Mouse (Mus musculus): Measurements from ENCODE around the gene Eya2. TPM values are rescaled to one million over a fixed set of nuclear protein-coding genes. Genes with fewer than 3 reads are reported as not detected.

Gene Eya2
- polyA plus RNA-seq, 1 experiment, result 1.4 TPM

DNA sequence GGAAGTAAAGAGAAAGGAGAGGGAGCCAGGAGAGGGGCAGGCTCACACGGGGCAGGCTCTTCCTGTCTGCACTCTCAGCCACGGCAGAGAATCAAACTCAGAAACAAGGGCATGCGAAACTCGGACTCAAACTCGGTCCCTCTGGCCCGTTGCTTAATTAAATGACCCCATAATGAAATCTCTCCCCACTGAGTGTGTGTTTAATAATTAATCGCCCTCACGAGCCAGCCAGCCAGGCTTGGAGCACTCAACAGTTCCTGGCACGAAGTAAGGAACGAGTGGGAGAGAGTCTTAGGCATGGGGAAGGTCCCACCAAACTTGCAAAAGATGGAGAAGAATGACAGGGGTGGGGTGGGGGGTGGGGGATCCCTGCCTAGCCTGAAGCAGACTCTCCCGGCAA is 35.9 kb upstream of the Eya2 start:
- Histone ChIP-seq H3K27ac (ENCODE audit: control insufficient read depth, insufficient read depth, low read depth, low read length) (no peak overlapping the region), H3K36me3 (ENCODE audit: control insufficient read depth, insufficient read depth, low read length) (no peaks in the 10 kb centered on the region), H3K27me3 (ENCODE audit: control insufficient read depth, insufficient read depth, low read length) (no peaks in the 10 kb centered on the region), H3K4me1 (ENCODE audit: control insufficient read depth, insufficient read depth, low read length) (peaks cover 6% of the 10 kb centered on the region), H3K4me3 (ENCODE audit: control insufficient read depth, low read depth, low read length) (no peak overlapping the region)
- no peak for TF ChIP-seq POLR2A (IDR thresholded peaks at IDR 0.05; ENCODE audit: control insufficient read depth, low read depth, low read length)
- no peak for TF ChIP-seq CTCF (IDR thresholded peaks at IDR 0.05; ENCODE audit: control insufficient read depth, insufficient read depth, insufficient replicate concordance, low read depth, low read length)

GRCm38 (mm10) chr2:165559506-165560235 is 35.2 kb upstream of the Eya2 start:
- Histone ChIP-seq H3K4me1 (ENCODE audit: control insufficient read depth, insufficient read depth, low read length) (peaks cover 6% of the 10 kb centered on the region), H3K27me3 (ENCODE audit: control insufficient read depth, insufficient read depth, low read length) (no peaks in the 10 kb centered on the region), H3K27ac (ENCODE audit: control insufficient read depth, insufficient read depth, low read depth, low read length) (no peak overlapping the region), H3K4me3 (ENCODE audit: control insufficient read depth, low read depth, low read length) (no peak overlapping the region), H3K36me3 (ENCODE audit: control insufficient read depth, insufficient read depth, low read length) (no peaks in the 10 kb centered on the region)
- TF ChIP-seq POLR2A (IDR thresholded peaks at IDR 0.05; ENCODE audit: control insufficient read depth, low read depth, low read length), result no peak
- TF ChIP-seq CTCF (IDR thresholded peaks at IDR 0.05; ENCODE audit: control insufficient read depth, insufficient read depth, insufficient replicate concordance, low read depth, low read length), result no peak

DNA sequence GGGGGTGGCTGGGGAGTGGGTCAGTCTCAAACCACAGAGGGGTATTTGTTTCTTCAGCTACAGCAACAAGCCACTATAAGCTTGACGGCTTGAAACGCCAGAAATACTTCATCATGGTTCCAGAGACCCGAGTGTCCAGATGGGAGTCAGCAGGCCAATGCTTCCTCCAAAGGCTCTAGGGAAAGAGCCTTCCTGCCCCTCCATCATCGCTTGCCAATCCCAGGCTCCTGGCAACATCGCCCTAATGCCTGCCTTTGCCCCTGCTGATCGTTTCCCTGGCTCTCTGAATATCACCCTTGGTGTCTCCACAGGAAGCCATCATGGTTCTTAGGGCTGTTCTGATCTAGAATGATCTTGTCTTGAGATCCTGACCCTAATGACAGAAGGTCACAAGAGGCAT is 33.0 kb upstream of the Eya2 start:
- Histone ChIP-seq H3K27me3 (ENCODE audit: control insufficient read depth, insufficient read depth, low read length) (no peaks in the 10 kb centered on the region), H3K4me1 (ENCODE audit: control insufficient read depth, insufficient read depth, low read length) (peaks cover 6% of the 10 kb centered on the region)
- TF ChIP-seq POLR2A (IDR thresholded peaks at IDR 0.05; ENCODE audit: control insufficient read depth, low read depth, low read length) (no peak), CTCF (IDR thresholded peaks at IDR 0.05; ENCODE audit: control insufficient read depth, insufficient read depth, insufficient replicate concordance, low read depth, low read length) (no peak)

GRCm38 (mm10) chr2:165563298-165564058 is 31.4 kb upstream of the Eya2 start:
- peak overlapping the region; percentile 38 for H3K4me3 ChIP-seq (ENCODE audit: control insufficient read depth, low read depth, low read length)
- no peak for TF ChIP-seq CTCF (IDR thresholded peaks at IDR 0.05; ENCODE audit: control insufficient read depth, insufficient read depth, insufficient replicate concordance, low read depth, low read length)
- no peak for TF ChIP-seq POLR2A (IDR thresholded peaks at IDR 0.05; ENCODE audit: control insufficient read depth, low read depth, low read length)
- H3K4me1 ChIP-seq (ENCODE audit: control insufficient read depth, insufficient read depth, low read length), result peaks cover 6% of the 10 kb centered on the region
- H3K27ac ChIP-seq (ENCODE audit: control insufficient read depth, insufficient read depth, low read depth, low read length), result no peak overlapping the region
- no peaks in the 10 kb centered on the region for H3K27me3 ChIP-seq (ENCODE audit: control insufficient read depth, insufficient read depth, low read length)
- H3K36me3 ChIP-seq (ENCODE audit: control insufficient read depth, insufficient read depth, low read length), result no peaks in the 10 kb centered on the region

More for the DNA sequence above, 33.0 kb upstream of the Eya2 start:
- H3K27ac ChIP-seq (ENCODE audit: control insufficient read depth, insufficient read depth, low read depth, low read length), result no peak overlapping the region
- no peaks in the 10 kb centered on the region for H3K36me3 ChIP-seq (ENCODE audit: control insufficient read depth, insufficient read depth, low read length)
- H3K4me3 ChIP-seq (ENCODE audit: control insufficient read depth, low read depth, low read length), result no peak overlapping the region

DNA sequence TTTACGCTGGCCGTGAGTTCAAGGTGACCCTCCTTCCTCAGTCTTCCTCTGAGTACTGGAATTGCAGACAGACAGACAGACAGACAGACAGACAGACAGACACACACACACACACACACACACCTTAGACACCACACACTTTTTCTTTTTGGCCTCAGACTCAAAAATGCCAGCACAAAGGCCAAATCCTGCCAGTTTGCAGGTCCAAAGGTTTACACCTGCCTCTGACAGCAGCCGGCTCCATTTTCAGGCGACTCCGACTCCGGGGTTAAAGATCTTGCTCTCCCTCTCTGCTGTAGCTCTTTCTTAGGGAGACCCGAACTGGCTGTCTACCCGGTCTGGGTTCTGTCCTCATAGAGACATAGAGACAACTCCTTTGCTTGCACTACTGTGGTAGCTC is 30.7 kb upstream of the Eya2 start:
- Histone ChIP-seq H3K4me1 (ENCODE audit: control insufficient read depth, insufficient read depth, low read length) (peaks cover 6% of the 10 kb centered on the region), H3K27ac (ENCODE audit: control insufficient read depth, insufficient read depth, low read depth, low read length) (no peak overlapping the region), H3K4me3 (ENCODE audit: control insufficient read depth, low read depth, low read length) (no peak overlapping the region), H3K27me3 (ENCODE audit: control insufficient read depth, insufficient read depth, low read length) (no peaks in the 10 kb centered on the region), H3K36me3 (ENCODE audit: control insufficient read depth, insufficient read depth, low read length) (no peaks in the 10 kb centered on the region)
- TF ChIP-seq CTCF (IDR thresholded peaks at IDR 0.05; ENCODE audit: control insufficient read depth, insufficient read depth, insufficient replicate concordance, low read depth, low read length), result no peak
- no peak for TF ChIP-seq POLR2A (IDR thresholded peaks at IDR 0.05; ENCODE audit: control insufficient read depth, low read depth, low read length)

DNA sequence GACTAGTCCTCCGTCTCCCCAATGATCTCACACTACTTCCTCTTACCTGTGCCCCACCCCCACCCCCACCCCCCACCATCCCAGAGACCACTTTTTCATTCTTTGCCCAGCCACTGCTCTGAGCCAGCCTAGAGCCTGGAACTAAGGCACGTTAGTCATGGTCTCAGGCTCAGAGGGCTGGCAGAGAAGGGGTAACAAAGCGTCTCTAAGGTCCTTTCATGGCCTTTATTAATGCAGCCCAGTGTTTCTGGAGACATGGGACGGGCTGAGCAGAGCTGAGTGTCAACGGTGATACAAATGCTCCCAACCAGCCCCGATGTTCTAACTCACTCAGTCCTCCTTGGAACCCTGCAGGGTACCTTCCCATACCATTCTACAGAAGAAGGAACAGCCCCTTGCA is 30.2 kb upstream of the Eya2 start:
- Histone ChIP-seq H3K27me3 (ENCODE audit: control insufficient read depth, insufficient read depth, low read length) (no peaks in the 10 kb centered on the region), H3K36me3 (ENCODE audit: control insufficient read depth, insufficient read depth, low read length) (no peaks in the 10 kb centered on the region), H3K4me3 (ENCODE audit: control insufficient read depth, low read depth, low read length) (no peak overlapping the region), H3K27ac (ENCODE audit: control insufficient read depth, insufficient read depth, low read depth, low read length) (no peak overlapping the region), H3K4me1 (ENCODE audit: control insufficient read depth, insufficient read depth, low read length) (peaks cover 6% of the 10 kb centered on the region)
- no peak for TF ChIP-seq CTCF (IDR thresholded peaks at IDR 0.05; ENCODE audit: control insufficient read depth, insufficient read depth, insufficient replicate concordance, low read depth, low read length)
- TF ChIP-seq POLR2A (IDR thresholded peaks at IDR 0.05; ENCODE audit: control insufficient read depth, low read depth, low read length), result no peak

- no peak overlapping the region for H3K27ac ChIP-seq (ENCODE audit: control insufficient read depth, insufficient read depth, low read depth, low read length)
- H3K27me3 ChIP-seq (ENCODE audit: control insufficient read depth, insufficient read depth, low read length), result no peaks in the 10 kb centered on the region
- H3K4me1 ChIP-seq (ENCODE audit: control insufficient read depth, insufficient read depth, low read length), result peaks cover 6% of the 10 kb centered on the region
- H3K36me3 ChIP-seq (ENCODE audit: control insufficient read depth, insufficient read depth, low read length), result no peaks in the 10 kb centered on the region
- no peak overlapping the region for H3K4me3 ChIP-seq (ENCODE audit: control insufficient read depth, low read depth, low read length)
- TF ChIP-seq CTCF (IDR thresholded peaks at IDR 0.05; ENCODE audit: control insufficient read depth, insufficient read depth, insufficient replicate concordance, low read depth, low read length), result no peak
- no peak for TF ChIP-seq POLR2A (IDR thresholded peaks at IDR 0.05; ENCODE audit: control insufficient read depth, low read depth, low read length)
These were observed 27.9 kb upstream of the Eya2 start for GRCm38 (mm10) chr2:165566898-165567297.
